Mouse (Mus musculus) G1E (cell line): ENCODE measurements around the gene Slc12a7.

Source experiments
- CTCF ChIP-seq: IDR thresholded peaks from 2 replicates; pipeline ENCODE4 v1.5.1; 2012; ENCODE audit warnings: low read depth, low read length, inconsistent platforms, mixed read lengths
- GATA1 ChIP-seq: IDR thresholded peaks from 2 replicates; pipeline ENCODE4 v1.6.1; 2012; ENCODE audit warnings: borderline replicate concordance, low read length, inconsistent platforms, mixed read lengths
- GATA2 ChIP-seq: IDR thresholded peaks from 2 replicates; pipeline ENCODE4 v1.6.1; 2012; ENCODE audit warnings: low read depth, low read length, inconsistent platforms, borderline replicate concordance

- no peak for TF ChIP-seq CTCF
- TF ChIP-seq GATA1 = no peak
- TF ChIP-seq GATA2 = no peak
These were observed 37.9 kb upstream of the Slc12a7 start for GRCm38 (mm10) chr13:73694972-73695371.
